Mouse (Mus musculus) embryonic fibroblast, embryonic 13.5 days (primary cell): ENCODE data around the gene Acvr1b.

Source experiments
- CTCF ChIP-seq: IDR thresholded peaks from 2 replicates; pipeline ENCODE4 v1.5.1; 2011; ENCODE audit warnings: mild to moderate bottlenecking, control low read depth, low read length, moderate library complexity, borderline replicate concordance; ENCODE audit not compliant: insufficient read depth
- POLR2A ChIP-seq: IDR thresholded peaks from 2 replicates; pipeline ENCODE4 v1.6.1; 2011; ENCODE audit warnings: low read depth, mild to moderate bottlenecking, control low read depth, low read length, moderate library complexity

DNA sequence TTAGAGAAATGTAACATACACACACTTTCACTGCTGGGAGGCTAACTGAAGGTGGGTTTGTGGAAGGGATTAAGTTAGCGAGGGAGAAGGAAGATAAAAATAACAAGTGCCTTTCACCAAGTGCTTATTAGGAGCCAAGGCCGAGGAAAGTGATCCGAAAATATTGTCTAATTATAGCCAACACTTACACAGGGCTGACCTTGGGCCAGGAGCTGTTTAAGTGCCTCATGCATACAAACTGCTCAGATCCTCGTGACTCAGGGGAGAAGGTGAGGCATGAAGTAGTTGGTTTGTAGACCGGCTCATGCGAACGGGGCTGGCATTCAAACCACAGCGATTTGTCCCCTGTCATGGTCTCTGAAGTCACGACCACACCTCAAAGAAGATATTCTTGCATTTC lies 67.4 kb downstream of the Acvr1b start:
- TF ChIP-seq CTCF (no peak), POLR2A (no peak)
